Mouse (Mus musculus) naive thymus-derived CD4-positive, alpha-beta T cell, adult 2 months (primary cell): ENCODE data around the gene Pga5.

ENCODE experiments used
- DNase-seq: peaks from one replicate; pipeline ENCODE4 v3.0.0-alpha.2; 2011; ENCODE audit warnings: low read depth

The Pga5 gene

DNA sequence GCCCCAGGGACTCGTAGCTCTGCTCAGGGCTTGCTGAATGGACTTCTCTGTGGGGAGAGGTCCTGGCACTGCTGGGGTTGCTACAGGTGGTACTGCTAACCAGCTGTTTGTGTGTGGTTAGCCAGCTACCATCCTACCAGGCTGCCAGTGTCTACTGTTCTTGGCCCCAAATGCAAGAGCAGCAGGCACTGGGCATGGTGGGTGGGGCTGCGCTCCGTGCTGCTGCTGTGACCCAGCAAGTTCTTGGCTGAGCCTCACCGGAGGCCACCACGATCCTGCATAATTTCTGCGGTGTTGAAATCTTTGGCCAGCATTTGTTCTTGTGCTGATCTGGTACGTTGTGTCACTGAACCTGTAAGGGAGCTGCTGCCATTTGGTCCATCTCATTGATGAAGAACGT, 25.6 kb upstream of the Pga5 start:
- no peak for DNase-seq

- DNase-seq = no peak
These were observed 24.3 kb upstream of the Pga5 start for GRCm38 (mm10) chr19:10702125-10702524.

- no peak for DNase-seq
These were observed 23.3 kb upstream of the Pga5 start for GRCm38 (mm10) chr19:10701013-10701726.

GRCm38 (mm10) chr19:10699851-10700250, 22.0 kb upstream of the Pga5 start:
- DNase-seq = no peak

DNA sequence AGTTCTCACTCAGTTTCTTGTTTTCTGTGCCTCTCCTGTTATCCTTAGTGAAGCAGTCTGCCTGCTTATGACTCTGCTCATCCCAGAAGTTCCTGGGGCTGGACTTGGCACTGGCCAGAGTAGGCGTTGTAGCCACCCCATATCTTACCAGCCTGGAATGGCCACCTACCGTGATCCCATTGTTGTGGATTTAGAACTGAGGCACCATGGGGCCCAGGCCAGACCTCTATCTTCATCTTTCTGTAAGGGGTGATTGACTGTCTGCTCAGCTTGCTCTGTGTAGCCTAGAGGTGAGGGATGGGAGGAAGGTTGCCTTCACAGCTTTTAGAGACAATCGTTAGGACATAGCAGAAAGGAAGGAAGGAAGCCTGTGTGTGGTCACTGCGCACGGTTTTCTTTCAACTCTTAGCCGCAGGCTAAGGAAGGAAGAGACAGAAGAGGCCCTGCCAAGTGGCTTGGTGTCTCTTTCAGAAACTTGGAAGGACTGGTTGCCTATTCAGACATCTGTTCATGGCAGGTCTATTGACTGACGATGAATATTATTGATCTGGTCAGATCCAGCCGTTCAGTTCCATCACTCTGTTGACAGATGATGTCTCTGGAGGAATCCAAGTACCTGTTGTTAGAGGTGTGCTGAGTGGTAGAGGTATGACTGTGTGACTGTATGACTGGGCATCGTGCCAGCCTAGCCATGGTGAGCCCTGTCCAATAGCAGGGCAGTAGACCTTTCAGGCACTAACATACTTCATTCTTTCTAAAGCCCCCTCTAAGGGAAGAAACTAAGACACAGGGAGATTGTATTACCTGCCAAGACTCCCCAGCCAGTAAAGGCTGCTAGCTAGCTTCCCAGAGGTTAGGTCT, 20.5 kb upstream of the Pga5 start:
- DNase-seq = peak; percentile 60

GRCm38 (mm10) chr19:10695801-10696200, 17.9 kb upstream of the Pga5 start:
- peak; percentile 65 for DNase-seq

DNA sequence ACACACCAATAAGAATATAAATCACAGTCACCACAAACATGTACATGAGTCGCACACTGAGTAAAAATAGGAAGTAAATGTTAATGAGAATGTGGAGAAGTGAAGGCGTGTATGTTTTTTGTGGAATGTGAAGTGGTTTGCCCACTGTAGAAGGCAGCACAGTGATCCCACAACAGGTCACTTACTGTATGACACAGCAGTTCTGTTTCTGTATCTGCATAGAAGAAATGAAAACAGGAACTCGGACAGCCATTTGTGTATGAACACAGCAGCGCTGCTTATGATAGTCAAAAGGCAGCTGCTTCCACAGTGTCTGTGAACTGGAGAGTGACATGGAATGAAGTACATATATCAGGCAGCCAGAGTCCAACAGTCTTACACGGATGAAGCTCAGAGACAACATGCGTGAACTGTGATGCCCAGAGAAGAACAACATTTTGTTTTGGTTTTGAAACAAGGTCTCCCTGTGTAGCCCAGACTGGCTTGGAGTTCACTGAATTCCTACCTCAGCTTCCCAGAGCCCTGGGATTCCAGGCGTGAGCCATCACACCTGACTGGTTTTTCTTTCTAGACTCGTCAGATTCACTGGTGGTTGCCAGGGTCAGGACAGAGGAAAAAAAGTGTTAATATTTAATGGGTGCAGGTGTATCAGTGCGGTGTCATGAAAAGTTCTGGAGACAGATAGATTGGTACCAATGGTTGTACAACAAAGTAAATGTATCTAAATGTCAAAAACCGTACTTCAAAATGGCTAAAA, 16.2 kb upstream of the Pga5 start:
- no peak for DNase-seq

- no peak for DNase-seq
These were observed 14.5 kb upstream of the Pga5 start for GRCm38 (mm10) chr19:10692361-10692760.

DNA sequence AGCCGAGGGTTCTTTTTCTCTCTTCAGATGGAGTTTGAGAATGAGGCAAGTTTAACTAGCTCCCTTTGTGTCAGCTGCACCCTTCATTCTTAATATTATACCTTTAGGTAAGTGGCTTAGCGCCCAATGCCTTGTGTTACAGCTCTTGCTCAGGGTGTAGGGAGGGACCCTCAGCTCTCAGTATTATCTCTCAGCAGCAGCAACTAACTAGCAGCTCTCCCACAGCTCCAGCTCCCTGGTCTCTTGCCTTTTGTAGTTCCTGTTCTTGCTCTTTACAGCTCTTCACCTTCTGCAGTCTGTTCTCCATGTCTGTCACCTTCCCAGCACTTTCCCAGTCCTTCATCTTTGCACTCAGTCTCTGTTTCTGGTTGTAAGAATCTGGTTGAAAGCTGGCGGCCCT, 13.8 kb upstream of the Pga5 start:
- no peak for DNase-seq

DNA sequence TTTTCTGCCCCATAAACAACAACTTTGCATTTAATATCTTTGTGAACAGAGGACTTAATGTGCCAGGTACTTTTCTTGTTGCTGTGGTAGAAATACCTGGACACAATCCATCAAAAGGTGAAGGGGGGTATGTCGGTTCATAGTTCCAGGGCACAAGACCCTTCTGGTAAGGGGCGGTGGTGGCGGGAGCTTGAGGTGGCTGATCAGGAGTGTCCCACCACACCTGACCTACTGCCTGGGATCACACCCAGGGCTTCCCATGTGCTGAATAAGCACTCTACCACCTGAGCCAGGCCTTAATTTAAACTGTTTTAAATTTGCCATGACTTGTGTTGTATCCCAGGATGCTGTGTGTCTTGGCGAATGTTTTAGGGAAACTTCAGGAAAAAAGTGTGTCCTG, 13.2 kb upstream of the Pga5 start:
- DNase-seq = no peak

DNA sequence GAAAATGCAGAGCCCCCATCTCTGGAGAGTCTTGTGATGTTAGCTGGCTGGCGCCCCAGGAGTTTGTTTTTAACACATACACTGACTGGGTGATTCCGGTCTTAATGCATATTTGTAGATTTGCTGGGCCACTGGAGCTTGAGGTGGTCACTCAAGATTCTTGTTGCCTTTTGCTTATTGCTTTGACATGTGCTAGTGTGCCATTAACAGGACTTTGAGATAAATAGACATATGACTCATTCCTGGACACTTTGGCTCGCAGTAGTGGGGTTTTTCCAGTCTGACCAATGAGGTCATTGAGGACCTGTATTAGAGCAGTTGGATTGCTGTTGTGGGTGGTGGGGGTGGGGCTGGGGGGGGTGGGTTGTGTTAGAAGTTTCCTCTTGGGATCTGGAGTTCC, 12.5 kb upstream of the Pga5 start:
- DNase-seq = no peak

- no peak for DNase-seq
These were observed 11.7 kb upstream of the Pga5 start for GRCm38 (mm10) chr19:10689470-10690166.

DNA sequence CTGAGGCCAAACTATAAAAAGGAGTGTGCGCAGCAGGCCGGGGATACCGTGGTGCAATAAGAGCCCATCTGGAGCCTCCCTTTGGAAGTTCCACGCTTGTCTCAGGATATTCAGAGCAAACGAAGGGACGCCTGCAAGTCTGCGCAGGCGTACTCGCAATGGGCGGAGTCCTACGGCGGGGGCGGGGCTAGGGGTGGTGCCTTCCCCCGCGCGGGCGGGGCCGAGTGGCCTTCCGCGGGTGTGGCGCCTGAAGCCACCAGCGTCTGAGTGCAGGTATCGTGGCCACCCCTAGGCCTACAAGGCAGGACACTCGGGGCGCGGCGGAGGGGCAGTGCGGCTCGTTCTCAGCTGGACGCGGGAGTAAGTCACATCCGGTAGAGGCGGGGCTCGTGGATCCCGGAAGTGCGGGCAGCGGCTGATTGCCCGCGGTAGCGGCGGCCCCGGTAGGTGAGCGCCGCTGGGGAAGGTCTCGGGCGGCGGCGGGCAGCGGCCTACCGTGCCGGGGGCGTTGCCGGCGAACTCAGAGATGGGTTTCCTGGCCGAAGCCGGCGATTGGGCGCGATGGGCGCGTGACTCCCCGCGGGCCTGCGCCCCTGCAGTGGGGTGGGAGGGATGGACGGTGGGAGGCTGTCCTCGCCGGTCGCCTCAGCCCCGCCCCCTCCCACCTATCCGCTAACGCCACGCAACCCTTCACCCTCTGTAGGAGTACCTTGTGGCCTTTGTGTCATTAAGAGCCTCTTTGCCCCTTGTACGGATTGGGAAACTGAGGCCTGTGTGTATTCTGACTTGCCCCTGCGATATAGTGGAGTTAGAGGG, 10.9 kb upstream of the Pga5 start, which contains the start of gene Vps37c:
Gene Vps37c, plus strand, starts transcription at position 199 of the 816 bp plus-strand sequence.
- DNase-seq = peak; percentile 94

DNA sequence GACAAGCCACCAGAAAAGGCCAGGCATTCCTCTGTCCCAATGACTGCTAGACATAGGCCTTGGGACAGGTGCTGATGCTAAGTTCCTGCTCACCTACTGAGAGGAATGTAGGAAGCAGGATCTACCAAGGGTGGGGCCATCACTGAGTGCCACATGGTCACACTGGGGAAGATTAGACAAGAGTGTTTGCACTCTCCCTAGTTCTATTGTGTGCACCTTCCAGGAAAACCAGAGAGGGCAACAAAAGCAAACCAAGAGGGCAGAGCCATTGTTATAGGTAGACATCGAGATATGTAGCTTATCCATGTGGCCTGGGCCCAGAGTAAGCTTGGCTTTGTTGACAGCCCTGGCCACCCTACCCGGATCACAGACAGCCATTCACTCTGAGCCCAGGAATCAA, 7.9 kb upstream of the Pga5 start:
- no peak for DNase-seq

DNA sequence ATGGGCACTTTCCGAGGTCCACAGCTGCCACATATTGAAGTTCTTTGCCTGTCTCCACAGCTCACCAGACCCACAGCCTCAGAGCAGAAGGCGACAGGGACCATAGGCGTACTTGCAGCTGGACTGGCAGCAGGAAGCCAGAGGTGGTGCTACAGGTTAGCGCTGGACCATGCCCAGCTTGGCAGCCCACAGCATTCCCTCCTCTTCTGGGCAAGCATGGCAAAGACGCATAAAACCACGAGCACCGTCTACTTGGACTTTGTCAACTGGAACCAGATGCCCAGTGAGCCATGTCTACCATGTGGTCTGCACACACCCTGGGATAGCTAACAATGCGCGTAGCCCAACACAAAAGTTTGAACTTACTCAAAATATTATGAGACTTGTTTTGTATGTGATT, 7.2 kb upstream of the Pga5 start:
- DNase-seq = no peak

DNA sequence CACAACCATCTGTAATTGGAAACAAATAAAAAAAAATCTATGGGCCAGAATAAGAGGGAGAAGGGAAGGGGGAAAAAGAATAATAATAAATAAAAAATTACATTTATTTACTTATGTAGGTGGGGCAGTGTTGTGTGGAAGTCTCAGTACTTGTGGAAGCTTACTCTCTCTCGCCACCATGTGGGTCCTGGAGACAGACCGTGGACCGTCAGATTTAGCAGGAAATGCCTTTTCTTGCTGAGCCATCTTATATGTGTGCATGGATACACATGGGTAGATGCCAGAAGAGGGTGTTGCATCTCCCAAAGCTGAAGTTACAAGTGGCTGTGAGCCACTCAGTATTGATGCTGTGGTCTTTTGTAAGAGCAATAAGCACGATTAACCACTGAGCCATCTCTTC, 3.7 kb upstream of the Pga5 start:
- no peak for DNase-seq

DNA sequence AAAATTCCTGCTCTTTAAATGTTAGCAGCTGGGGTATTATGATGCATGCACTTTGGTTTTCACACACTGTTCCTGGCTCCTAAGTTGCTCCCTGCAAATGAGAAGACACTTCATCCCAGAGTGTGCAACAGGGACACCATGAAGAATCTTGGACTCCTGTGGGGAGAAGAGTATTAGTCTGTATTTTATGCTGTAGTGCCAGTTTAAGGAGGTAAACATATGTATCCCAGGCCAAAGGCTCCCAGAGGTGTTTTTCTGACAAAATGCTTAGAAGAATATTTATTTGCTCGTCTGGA, 849 bp upstream of the Pga5 start:
- no peak for DNase-seq

- no peak for DNase-seq
These were observed 1.2 kb downstream of the Pga5 start for GRCm38 (mm10) chr19:10676656-10677055.

DNA sequence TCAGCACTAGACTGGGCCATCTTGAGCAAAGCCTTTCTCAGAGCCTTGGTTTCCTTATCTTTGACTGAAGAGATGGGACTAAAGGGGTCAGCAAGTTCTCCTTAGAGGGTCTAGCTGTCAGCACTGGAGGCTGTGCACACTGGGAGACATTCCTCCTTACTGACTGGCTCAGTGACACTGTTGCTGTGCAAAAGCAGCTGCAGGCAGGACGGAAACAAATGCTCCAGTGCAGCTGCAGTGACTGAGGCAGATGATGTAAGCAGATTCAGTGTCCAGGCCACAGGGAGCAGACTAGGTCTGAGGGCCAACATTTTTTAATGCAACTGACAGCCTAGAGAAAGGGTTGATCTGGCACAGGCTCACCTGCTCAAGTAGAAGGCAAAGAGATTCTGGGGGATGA, 4.6 kb downstream of the Pga5 start:
- no peak for DNase-seq

GRCm38 (mm10) chr19:10671854-10672417, 5.9 kb downstream of the Pga5 start:
- no peak for DNase-seq

DNA sequence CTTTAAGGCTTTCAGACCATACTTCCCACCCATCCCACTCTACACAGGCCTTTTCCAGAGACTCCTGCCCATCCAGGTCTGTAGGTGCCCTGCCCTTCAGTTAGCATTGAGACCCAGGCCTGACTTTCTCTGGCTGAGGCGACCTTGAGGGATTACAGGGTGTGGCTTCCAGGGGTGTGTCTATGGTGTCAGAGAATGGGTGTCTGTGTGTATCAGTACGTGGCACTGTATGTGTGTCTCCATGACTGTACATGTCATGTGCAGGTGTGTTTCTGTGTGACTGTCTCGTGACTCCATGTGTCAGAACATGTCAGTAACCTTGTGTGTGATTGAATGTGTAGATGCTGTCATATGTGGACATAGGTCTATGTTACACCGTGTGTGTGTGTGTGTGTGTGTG, 6.6 kb downstream of the Pga5 start:
- no peak for DNase-seq
